Mouse (Mus musculus): Measurements from ENCODE around the gene Sel1l2.

DNA sequence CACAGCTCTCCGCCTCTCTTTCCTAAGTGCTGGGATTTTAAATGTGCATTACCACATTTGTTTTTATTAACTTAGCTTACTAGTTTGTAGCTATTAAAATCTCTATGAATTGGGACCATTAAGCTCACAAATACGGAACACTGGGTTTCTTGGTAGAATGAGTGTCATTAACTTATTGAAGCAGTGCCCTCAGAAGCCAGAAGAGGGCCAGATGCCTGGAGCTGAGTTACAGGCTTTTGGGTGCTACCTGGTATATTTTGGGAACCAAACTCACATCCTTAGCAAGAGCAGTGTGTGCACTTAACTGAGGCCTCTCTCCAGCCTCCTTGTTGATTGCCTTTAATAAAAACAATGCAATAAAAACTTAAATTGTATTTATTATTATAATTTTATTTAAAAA is 188.8 kb downstream of the Sel1l2 start:
- TF ChIP-seq USF1 (IDR thresholded peaks at IDR 0.05; ENCODE audit: low read depth, low read length): no peak
- TF ChIP-seq EP300 (IDR thresholded peaks at IDR 0.05; ENCODE audit: low read depth in 1 of 2, low read length in 2 of 2): no peak
- TF ChIP-seq TBP (IDR thresholded peaks at IDR 0.05; ENCODE audit: low read depth, low read length): no peak
- no peak for TF ChIP-seq HCFC1 (IDR thresholded peaks at IDR 0.05; ENCODE audit: low read depth, low read length)
- TF ChIP-seq POLR2A (IDR thresholded peaks at IDR 0.05; ENCODE audit: control insufficient read depth in 1 of 2, insufficient read depth in 1 of 2, low read depth in 1 of 2, low read length in 2 of 2, poor library complexity in 1 of 2): no peak
- no peak for TF ChIP-seq CTCF (IDR thresholded peaks at IDR 0.05 in 2 of 3, conservative IDR thresholded peaks at IDR 0.05 in 1 of 3; ENCODE audit: control insufficient read depth in 1 of 3, insufficient read depth in 1 of 3, low read depth in 2 of 3, low read length in 3 of 3, poor library complexity in 1 of 3, severe bottlenecking in 1 of 3)
- no peak for TF ChIP-seq MAZ (IDR thresholded peaks at IDR 0.05; ENCODE audit: low read depth, low read length)
- no peak for TF ChIP-seq MAFK (IDR thresholded peaks at IDR 0.05; ENCODE audit: borderline replicate concordance, low read depth, low read length)
- no peak for TF ChIP-seq E2F4 (IDR thresholded peaks at IDR 0.05; ENCODE audit: borderline replicate concordance, low read depth, low read length)
- no peak for TF ChIP-seq ZC3H11A (IDR thresholded peaks at IDR 0.05; ENCODE audit: low read depth, low read length)
- TF ChIP-seq TCF12 (IDR thresholded peaks at IDR 0.05; ENCODE audit: low read depth, low read length): no peak
- TF ChIP-seq CHD2 (IDR thresholded peaks at IDR 0.05; ENCODE audit: low read length): no peak
